Mouse (Mus musculus): Measurements from ENCODE around the gene Spata18.

DNA sequence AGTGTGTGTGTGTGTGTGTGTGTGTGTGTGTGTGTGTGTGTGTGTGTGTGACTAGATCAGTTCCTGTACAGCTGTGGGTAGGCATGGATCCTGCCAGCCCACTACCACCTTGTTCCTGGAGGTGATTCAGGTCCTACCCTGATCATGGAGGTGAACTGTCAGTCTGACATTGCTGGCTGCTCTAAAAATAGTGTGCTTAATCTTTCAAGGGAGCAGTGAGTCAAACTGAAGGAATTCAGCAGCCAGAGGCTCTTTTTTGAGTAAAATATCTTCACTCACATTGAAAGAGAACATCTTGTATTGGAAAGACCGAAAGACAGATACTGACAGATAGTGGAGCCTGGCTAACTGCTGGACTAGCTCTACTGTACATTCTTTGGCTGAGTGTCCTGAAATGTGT, 37.4 kb downstream of the Spata18 start:
- TF ChIP-seq CTCF (IDR thresholded peaks at IDR 0.05; ENCODE audit: borderline replicate concordance, insufficient read depth, low read length): no peak
- no peak for TF ChIP-seq POLR2A (IDR thresholded peaks at IDR 0.05; ENCODE audit: low read depth, low read length)
